Mouse (Mus musculus) lung, adult 2 months (tissue): Measurements from ENCODE around the gene Nos1ap. TPM values are rescaled to one million over a fixed set of nuclear protein-coding genes. Genes with fewer than 3 reads are reported as not detected.

ENCODE experiments used
- DNase-seq: peaks from one replicate; pipeline ENCODE4 v3.0.0; 2022
- H3K4me1 ChIP-seq: fragments of 200-500 bp; 2 replicates; pipeline ENCODE4 v1.6.1; 2011; ENCODE audit warnings: low read length; ENCODE audit not compliant: control insufficient read depth, insufficient read depth
- H3K4me3 ChIP-seq: fragments of 200-500 bp; replicated peaks from 2 replicates; pipeline ENCODE3; 2011; ENCODE audit warnings: low read depth, mild to moderate bottlenecking, control low read depth, low read length; ENCODE audit errors: extremely low read depth
- CTCF ChIP-seq: fragments of 200-500 bp; IDR thresholded peaks from 2 replicates; pipeline ENCODE4 v1.5.1; 2011; ENCODE audit warnings: mild to moderate bottlenecking, low read length, control low read depth; ENCODE audit not compliant: insufficient read depth
- POLR2A ChIP-seq: fragments of 200-500 bp; IDR thresholded peaks from 2 replicates; pipeline ENCODE4 v1.6.1; 2011; ENCODE audit warnings: low read depth, mild to moderate bottlenecking, control low read depth, low read length, borderline replicate concordance; ENCODE audit errors: extremely low read depth
- WGBS: fragments of 180-500 bp; shearing (Covaris S2); methylation state at CpG from one replicate; pipeline ENCODE4 v1.1.7; 2018; 5-methylcytosine and 5-hydroxymethylcytosine counted together
- polyA plus RNA-seq: library from polyadenylated mRNA; depleted of rRNA; stranded (reverse); fragments of >200 nt; gene quantifications from 2 replicates; pipeline ENCODE4 v1.2.3, GENCODE M21; 2012

Nos1ap gene
- polyA plus RNA-seq, 1 experiment = 17.7 TPM

GRCm38 (mm10) chr1:170512429-170513097 lies 77.1 kb downstream of the Nos1ap start:
- peaks cover 3% of the 10 kb centered on the region; the same call in 1 of the 2 replicates for H3K4me1 ChIP-seq
- TF ChIP-seq POLR2A (no peak), CTCF (no peak)
- H3K4me3 ChIP-seq = no peak overlapping the region
- no peak for DNase-seq
- 80% methylated on average over 3 of the region's 3 CpGs for WGBS

GRCm38 (mm10) chr1:170510595-170511240 lies 78.9 kb downstream of the Nos1ap start:
- DNase-seq = no peak
- no peak for TF ChIP-seq CTCF
- TF ChIP-seq POLR2A = no peak
- 40% methylated on average over 3 of the region's 3 CpGs for WGBS
- peaks cover 3% of the 10 kb centered on the region; the same call in 1 of the 2 replicates for H3K4me1 ChIP-seq
- H3K4me3 ChIP-seq = no peak overlapping the region

- no peak for DNase-seq
- TF ChIP-seq CTCF (no peak), POLR2A (no peak)
- H3K4me1 ChIP-seq = peaks cover 3% of the 10 kb centered on the region; the same call in 1 of the 2 replicates
- no peak overlapping the region for H3K4me3 ChIP-seq
- WGBS = 66% methylated on average over 6 of the region's 6 CpGs
Observed at GRCm38 (mm10) chr1:170506309-170506708, 83.4 kb downstream of the Nos1ap start.

- WGBS = 93% methylated on average over 3 of the region's 3 CpGs
Observed at GRCm38 (mm10) chr1:170505107-170505506, 84.6 kb downstream of the Nos1ap start.

GRCm38 (mm10) chr1:170504378-170504777 lies 85.3 kb downstream of the Nos1ap start:
- DNase-seq = no peak
- no peaks in the 10 kb centered on the region for H3K4me1 ChIP-seq
- TF ChIP-seq CTCF = no peak
- TF ChIP-seq POLR2A = no peak
- no peak overlapping the region for H3K4me3 ChIP-seq
- WGBS = 73% methylated on average over 4 of the region's 4 CpGs

More at GRCm38 (mm10) chr1:170505107-170505506, 84.6 kb downstream of the Nos1ap start:
- no peaks in the 10 kb centered on the region for H3K4me1 ChIP-seq
- no peak for DNase-seq
- TF ChIP-seq CTCF (no peak), POLR2A (no peak)
- H3K4me3 ChIP-seq = no peak overlapping the region

- TF ChIP-seq CTCF = no peak
- TF ChIP-seq POLR2A = no peak
- WGBS = 79% methylated on average over 4 of the region's 4 CpGs
- H3K4me3 ChIP-seq = no peak overlapping the region
- no peaks in the 10 kb centered on the region for H3K4me1 ChIP-seq
- DNase-seq = no peak
Observed at GRCm38 (mm10) chr1:170503277-170503739, 86.4 kb downstream of the Nos1ap start.

- WGBS = 55% methylated on average over 11 of the region's 11 CpGs
- Histone ChIP-seq H3K4me1 (no peaks in the 10 kb centered on the region), H3K4me3 (no peak overlapping the region)
- TF ChIP-seq CTCF = no peak
- TF ChIP-seq POLR2A = no peak
- no peak for DNase-seq
Observed at GRCm38 (mm10) chr1:170502491-170503276, 87.0 kb downstream of the Nos1ap start.

GRCm38 (mm10) chr1:170501970-170502369 lies 87.7 kb downstream of the Nos1ap start:
- WGBS = 91% methylated on average over 1 of the region's 1 CpGs
- Histone ChIP-seq H3K4me1 (no peaks in the 10 kb centered on the region), H3K4me3 (no peak overlapping the region)
- DNase-seq = no peak
- TF ChIP-seq CTCF (no peak), POLR2A (no peak)

GRCm38 (mm10) chr1:170501556-170501955 lies 88.1 kb downstream of the Nos1ap start:
- Histone ChIP-seq H3K4me1 (no peaks in the 10 kb centered on the region), H3K4me3 (no peak overlapping the region)
- TF ChIP-seq CTCF (no peak), POLR2A (no peak)
- WGBS = 84% methylated on average over 7 of the region's 7 CpGs
- DNase-seq = no peak
